Mouse (Mus musculus) thymus, adult 2 months (tissue): Measurements from ENCODE around the gene Arl8a.

Source experiments
- CTCF ChIP-seq: fragments of 200-500 bp; IDR thresholded peaks from 2 replicates; pipeline ENCODE4 v1.5.1; 2012; ENCODE audit warnings: mild to moderate bottlenecking, control low read depth, low read length, moderate library complexity, borderline replicate concordance; ENCODE audit not compliant: control insufficient read depth, poor library complexity, insufficient read depth; ENCODE audit errors: extremely low read depth
- POLR2A ChIP-seq: fragments of 200-500 bp; IDR thresholded peaks from 2 replicates; pipeline ENCODE4 v1.6.1; 2012; ENCODE audit warnings: mild to moderate bottlenecking, low read length, control low read depth, moderate library complexity; ENCODE audit not compliant: control insufficient read depth, poor library complexity, insufficient read depth; ENCODE audit errors: extremely low read depth

DNA sequence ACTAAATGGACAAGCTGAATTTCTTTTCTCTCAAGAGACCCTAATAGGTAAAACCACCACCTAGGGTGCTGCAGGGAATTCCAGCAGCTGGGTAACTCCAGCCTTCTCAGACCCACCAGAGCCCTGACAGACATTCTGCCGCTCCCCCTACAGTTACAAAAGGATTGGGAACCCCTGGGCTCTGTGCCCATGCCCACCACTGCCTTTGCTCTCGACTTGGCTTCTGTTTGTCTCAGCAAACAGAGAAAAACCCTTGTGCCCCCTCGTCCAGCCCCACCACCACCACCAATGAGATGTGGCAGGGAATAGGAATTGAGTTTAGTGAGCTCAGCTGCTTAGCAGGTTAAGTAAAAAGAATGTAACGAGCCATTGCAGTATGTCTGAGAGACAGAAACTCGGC, 2.4 kb downstream of the Arl8a start:
- TF ChIP-seq CTCF: no peak
- TF ChIP-seq POLR2A: no peak
